Mouse (Mus musculus): Measurements from ENCODE around the gene Lrig1. TPM values are rescaled to one million over a fixed set of nuclear protein-coding genes. Genes with fewer than 3 reads are reported as not detected.
A peak's percentile ranks its signal among the peaks of the same experiment; 100 is the strongest.

Gene Lrig1
- polyA plus RNA-seq, 1 experiment from 2014 or later: 45.8 TPM

DNA sequence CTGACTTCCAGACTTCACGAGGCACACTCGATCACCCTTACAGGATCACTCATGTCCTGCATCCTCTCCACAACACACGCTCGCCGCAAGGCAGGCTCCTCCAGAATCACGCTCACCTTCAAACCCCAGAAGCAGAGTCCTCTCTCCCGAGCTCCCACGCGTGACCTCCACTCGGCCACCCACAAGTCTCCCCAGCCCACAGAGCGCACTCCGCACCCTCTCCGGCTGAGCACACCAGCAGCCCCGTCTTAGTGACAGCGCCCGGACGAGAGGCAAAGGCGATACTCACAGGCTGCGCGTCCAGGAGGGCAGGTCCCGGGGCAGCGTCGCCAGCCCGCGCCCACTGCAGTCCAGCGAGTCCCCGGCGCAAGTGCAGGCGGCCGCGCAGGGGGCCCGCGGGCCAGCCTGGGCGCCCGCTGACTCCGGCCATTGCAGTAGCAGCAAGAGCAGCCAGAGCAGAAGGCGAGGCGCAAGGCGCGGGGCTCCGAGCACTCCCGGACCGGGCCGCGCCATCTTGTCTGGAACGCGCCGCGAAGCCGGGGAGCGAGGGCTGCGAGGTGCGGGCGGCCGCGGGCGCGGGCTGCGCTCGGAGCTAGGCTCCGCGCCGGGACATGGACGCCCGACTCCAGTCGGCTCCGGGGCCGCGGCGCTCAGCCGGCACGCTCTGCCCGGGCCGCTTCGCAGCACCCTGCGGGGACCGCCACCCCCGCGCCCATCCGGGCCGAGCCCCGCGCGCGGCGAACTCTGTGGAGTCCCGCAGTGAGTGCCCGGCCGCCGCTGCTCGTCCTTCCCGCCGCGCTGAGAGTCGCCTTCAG, 578 bp downstream of the Lrig1 start:
- no peak for DNase-seq (ENCODE audit: low read depth, low spot score)

DNA sequence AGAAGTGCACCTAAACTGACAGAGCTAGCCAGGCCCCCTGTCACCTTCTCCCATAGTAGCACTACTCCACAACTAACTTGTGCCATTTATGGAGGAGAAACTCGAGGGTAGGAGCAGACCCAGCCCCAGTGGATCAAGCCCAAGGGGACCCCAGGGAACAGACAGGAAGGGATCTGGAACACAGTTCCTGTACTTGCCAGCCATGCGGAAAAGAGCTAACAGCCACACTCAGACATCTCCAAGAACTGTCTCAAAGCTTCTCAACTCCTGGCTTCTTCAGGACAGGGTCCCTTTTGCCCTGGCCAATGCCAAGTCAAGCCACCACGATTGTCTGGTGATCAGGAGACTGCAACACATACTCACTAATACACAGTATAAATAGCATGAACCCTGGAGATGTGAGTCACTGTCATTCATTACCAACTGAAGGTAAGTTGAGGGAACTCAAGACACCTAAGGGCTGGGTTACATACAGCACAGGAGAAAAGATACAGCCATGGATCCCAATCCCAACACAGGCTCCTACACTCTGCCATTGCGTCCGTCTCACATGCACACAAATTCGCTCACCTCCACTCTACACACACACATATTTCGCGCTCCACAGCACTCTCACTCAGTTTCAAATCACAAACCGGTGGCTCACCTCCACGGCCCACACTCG, 1.3 kb downstream of the Lrig1 start:
- ChIA-PET POLR2A (interaction anchor here (1.1 kb wide), 1 partner anchor 51 kb away, joined by 3 read pairs; no protein-coding TSS in a partner anchor), CTCF (interaction anchor here (1.0 to 1.4 kb wide), 3 partner anchors 21 to 136 kb away, joined by 3 to 4 read pairs (median 3); no protein-coding TSS in a partner anchor)
- DNase-seq (ENCODE audit: low read depth, low spot score): no peak
- in situ Hi-C loops (cut with MboI; ENCODE audit: low pct_unique_long_range_greater_than_20kb): loop anchor here (5.0 kb wide), 2 partner anchors 36 to 66 kb away; no protein-coding TSS in a partner anchor
- no peaks in the 10 kb centered on the region for H3K27me3 ChIP-seq
- no peak for ATAC-seq
- TF ChIP-seq CTCF (IDR thresholded peaks at IDR 0.05): no peak

More for the DNA sequence above, 578 bp downstream of the Lrig1 start:
- ChIA-PET POLR2A (interaction anchor here (0.9 to 1.8 kb wide), 6 partner anchors 51 to 270 kb away, joined by 3 to 7 read pairs (median 4); no protein-coding TSS in a partner anchor), CTCF (interaction anchor here (1.0 to 1.4 kb wide), 3 partner anchors 21 to 137 kb away, joined by 3 to 4 read pairs (median 3); no protein-coding TSS in a partner anchor)
- peak; percentile 10 for ATAC-seq
- in situ Hi-C loops (cut with MboI; ENCODE audit: low pct_unique_long_range_greater_than_20kb): loop anchor here (5.0 kb wide), 2 partner anchors 37 to 67 kb away; no protein-coding TSS in a partner anchor
- TF ChIP-seq CTCF (IDR thresholded peaks at IDR 0.05): no peak
- H3K27me3 ChIP-seq: no peaks in the 10 kb centered on the region

- POLR2A ChIA-PET: no interaction called here
- in situ Hi-C loops (cut with MboI; ENCODE audit: low pct_unique_long_range_greater_than_20kb): loop anchor here (5.0 kb wide), 2 partner anchors 35 to 65 kb away; no protein-coding TSS in a partner anchor
- CTCF ChIA-PET: interaction anchor here (1.4 kb wide), 1 partner anchor 19 kb away, joined by 3 read pairs; no protein-coding TSS in a partner anchor
Measured at GRCm38 (mm10) chr6:94697423-94697822, 2.5 kb downstream of the Lrig1 start.

GRCm38 (mm10) chr6:94696182-94697080, 3.5 kb downstream of the Lrig1 start:
- no peaks in the 10 kb centered on the region for H3K27me3 ChIP-seq
- DNase-seq (ENCODE audit: low read depth, low spot score) (no peak), ATAC-seq (no peak)
- ChIA-PET POLR2A (interaction anchor here (1.1 kb wide), 1 partner anchor 70 kb away, joined by 3 read pairs; no protein-coding TSS in a partner anchor), CTCF (interaction anchor here (1.7 to 1.8 kb wide), 2 partner anchors 47 to 134 kb away, joined by 3 to 4 read pairs; no protein-coding TSS in a partner anchor)
- TF ChIP-seq CTCF (IDR thresholded peaks at IDR 0.05): no peak
- in situ Hi-C loops (cut with MboI; ENCODE audit: low pct_unique_long_range_greater_than_20kb): loop anchor here (5.0 kb wide), 2 partner anchors 34 to 64 kb away; no protein-coding TSS in a partner anchor

More at GRCm38 (mm10) chr6:94697423-94697822, 2.5 kb downstream of the Lrig1 start:
- TF ChIP-seq CTCF (IDR thresholded peaks at IDR 0.05): no peak
- ATAC-seq (no peak), DNase-seq (ENCODE audit: low read depth, low spot score) (no peak)
- H3K27me3 ChIP-seq: no peaks in the 10 kb centered on the region

DNA sequence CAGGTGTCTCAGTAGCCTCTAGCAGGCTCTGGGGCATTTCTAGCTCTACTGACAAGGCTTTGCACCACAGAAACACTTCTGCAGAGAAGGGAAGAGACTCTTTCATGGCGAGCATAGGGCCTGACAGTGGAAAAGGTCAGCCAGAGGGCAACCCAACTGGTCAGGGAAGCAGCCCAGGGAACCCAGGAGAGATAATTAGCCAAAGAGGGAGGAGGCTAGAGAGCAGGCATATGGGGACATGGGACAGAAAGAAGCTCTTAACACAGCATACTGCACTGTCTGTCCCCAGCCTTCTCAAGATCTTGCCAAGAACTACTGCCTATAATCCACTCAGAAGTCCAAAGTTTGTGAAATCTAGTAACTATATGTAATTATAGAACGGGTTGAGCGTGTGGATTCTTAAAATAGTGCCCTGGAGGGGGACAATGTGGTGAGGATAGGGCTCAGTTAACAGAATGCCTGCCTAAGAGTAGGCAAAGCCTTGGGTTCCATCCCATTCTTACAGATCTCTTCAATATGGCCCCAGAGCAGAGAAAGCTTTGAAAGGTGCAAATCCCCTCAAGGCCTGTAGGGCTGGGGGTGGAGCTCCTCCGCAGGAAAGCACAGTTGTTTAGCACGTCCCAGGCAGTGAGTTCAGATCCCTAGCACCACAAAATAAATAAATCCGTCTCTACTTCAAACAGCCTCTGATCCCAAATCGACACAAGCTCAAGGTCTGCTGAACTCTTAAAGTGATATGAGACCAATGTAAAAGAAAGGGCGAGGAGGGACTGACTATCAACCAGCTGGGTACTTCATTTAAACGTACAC, 4.6 kb downstream of the Lrig1 start:
- POLR2A ChIA-PET: interaction anchor here (1.1 kb wide), 1 partner anchor 69 kb away, joined by 3 read pairs; no protein-coding TSS in a partner anchor
- no peak for DNase-seq (ENCODE audit: low read depth, low spot score)
- no peak for ATAC-seq
- in situ Hi-C loops (cut with MboI; ENCODE audit: low pct_unique_long_range_greater_than_20kb): loop anchor here (5.0 kb wide), 2 partner anchors 33 to 63 kb away; no protein-coding TSS in a partner anchor
- CTCF ChIA-PET: interaction anchor here (0.7 to 1.8 kb wide), 3 partner anchors 46 to 133 kb away, joined by 3 to 4 read pairs (median 4); no protein-coding TSS in a partner anchor
- H3K27me3 ChIP-seq: no peaks in the 10 kb centered on the region
- no peak for TF ChIP-seq CTCF (IDR thresholded peaks at IDR 0.05)

GRCm38 (mm10) chr6:94694481-94694880, 5.5 kb downstream of the Lrig1 start:
- POLR2A ChIA-PET: interaction anchor here (0.7 kb wide), 1 partner anchor 878 kb away, joined by 3 read pairs; no protein-coding TSS in a partner anchor
- CTCF ChIA-PET: interaction anchor here (1.0 kb wide), 1 partner anchor 59 kb away, joined by 3 read pairs; no protein-coding TSS in a partner anchor
- no peak for DNase-seq (ENCODE audit: low read depth, low spot score)
- ATAC-seq: no peak
- in situ Hi-C loops (cut with MboI; ENCODE audit: low pct_unique_long_range_greater_than_20kb): no loop called here
- TF ChIP-seq CTCF (IDR thresholded peaks at IDR 0.05): no peak
- H3K27me3 ChIP-seq: no peaks in the 10 kb centered on the region

DNA sequence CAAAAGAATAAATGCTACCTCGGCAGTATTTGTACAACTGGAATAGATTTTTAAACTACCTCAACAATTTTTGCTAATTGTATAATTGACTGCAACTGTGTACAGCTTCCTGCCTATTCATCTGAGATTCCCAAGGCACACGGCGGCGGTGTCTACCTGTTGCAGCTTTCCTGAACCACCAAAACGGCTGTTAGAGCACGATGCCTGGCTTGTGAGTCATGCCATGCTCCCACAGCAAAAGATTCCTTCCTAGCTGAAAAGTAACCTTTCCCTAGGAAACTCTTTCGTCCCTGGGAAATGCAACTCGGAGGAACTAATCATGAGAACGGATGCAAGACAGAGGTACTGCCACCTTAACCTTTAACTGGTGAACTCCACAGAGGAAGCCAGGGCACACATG, 6.9 kb downstream of the Lrig1 start:
- ChIA-PET CTCF (no interaction called here), POLR2A (no interaction called here)
- DNase-seq (ENCODE audit: low read depth, low spot score): no peak
- ATAC-seq: no peak
- no peaks in the 10 kb centered on the region for H3K27me3 ChIP-seq
- TF ChIP-seq CTCF (IDR thresholded peaks at IDR 0.05): no peak
- in situ Hi-C loops (cut with MboI; ENCODE audit: low pct_unique_long_range_greater_than_20kb): no loop called here

DNA sequence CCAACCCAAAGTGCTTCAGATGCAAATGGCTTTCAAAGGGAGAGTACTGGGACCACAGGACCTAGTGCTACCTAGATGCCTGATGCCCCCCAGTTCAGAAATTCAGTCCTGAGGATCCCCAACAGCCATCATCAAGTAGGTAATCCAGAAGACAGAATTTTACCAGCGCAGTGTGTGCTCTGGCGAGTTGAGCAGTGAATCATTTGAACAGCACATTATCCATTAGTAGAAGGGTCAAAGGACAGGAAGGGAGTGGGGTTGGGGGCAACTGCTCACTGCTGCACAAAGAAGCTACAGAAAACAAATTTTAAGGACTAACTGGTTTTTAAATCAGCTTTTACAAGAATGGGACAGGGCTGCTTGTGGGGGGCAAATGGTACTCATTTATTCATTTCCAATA, 8.0 kb downstream of the Lrig1 start:
- ChIA-PET CTCF (interaction anchor here (0.9 kb wide), 1 partner anchor 62 kb away, joined by 3 read pairs; no protein-coding TSS in a partner anchor), POLR2A (no interaction called here)
- no peak for DNase-seq (ENCODE audit: low read depth, low spot score)
- H3K27me3 ChIP-seq: no peaks in the 10 kb centered on the region
- ATAC-seq: no peak
- in situ Hi-C loops (cut with MboI; ENCODE audit: low pct_unique_long_range_greater_than_20kb): no loop called here
- no peak for TF ChIP-seq CTCF (IDR thresholded peaks at IDR 0.05)

GRCm38 (mm10) chr6:94690247-94690646, 9.7 kb downstream of the Lrig1 start:
- ATAC-seq (no peak), DNase-seq (ENCODE audit: low read depth, low spot score) (no peak)
- ChIA-PET POLR2A (no interaction called here), CTCF (no interaction called here)
- H3K27me3 ChIP-seq: no peaks in the 10 kb centered on the region
- no peak for TF ChIP-seq CTCF (IDR thresholded peaks at IDR 0.05)
- in situ Hi-C loops (cut with MboI; ENCODE audit: low pct_unique_long_range_greater_than_20kb): no loop called here
